Mouse (Mus musculus) lung, embryonic 15.5 days (tissue): Measurements from ENCODE around the gene Lsg1. TPM values are rescaled to one million over a fixed set of nuclear protein-coding genes. Genes with fewer than 3 reads are reported as not detected.

Experiments used
- ATAC-seq: fragments of 200-750 bp; cut with Nextera tagmentation; 2 replicates; pipeline ENCODE4 v1.8.0; 2017; ENCODE audit warnings: moderate number of reproducible peaks, borderline replicate concordance; ENCODE audit not compliant: low FRiP score, low TSS enrichment; ENCODE audit errors: extremely low read depth
- H3K27ac ChIP-seq: fragments of 300-500 bp; sonication (generic); 2 replicates; pipeline ENCODE4 v1.5.1; 2015; ENCODE audit warnings: moderate library complexity, mild to moderate bottlenecking, inconsistent platforms
- H3K27me3 ChIP-seq: fragments of 300-500 bp; sonication (generic); 2 replicates; pipeline ENCODE4 v1.6.1; 2015; ENCODE audit warnings: inconsistent platforms
- H3K36me3 ChIP-seq: fragments of 300-500 bp; sonication (generic); 2 replicates; pipeline ENCODE4 v1.6.1; 2015; ENCODE audit warnings: inconsistent platforms
- H3K4me1 ChIP-seq: fragments of 300-500 bp; sonication (generic); 2 replicates; pipeline ENCODE4 v1.6.1; 2015; ENCODE audit warnings: inconsistent platforms
- H3K4me2 ChIP-seq: fragments of 300-500 bp; sonication (generic); 2 replicates; pipeline ENCODE4 v1.6.1; 2015; ENCODE audit warnings: inconsistent platforms, mild to moderate bottlenecking, moderate library complexity
- H3K4me3 ChIP-seq: fragments of 300-500 bp; sonication (generic); 2 replicates; pipeline ENCODE4 v1.5.1; 2015; ENCODE audit warnings: mild to moderate bottlenecking, inconsistent platforms
- H3K9ac ChIP-seq: fragments of 300-500 bp; sonication (generic); 2 replicates; pipeline ENCODE4 v1.6.1; 2015; ENCODE audit warnings: inconsistent platforms
- H3K9me3 ChIP-seq: fragments of 300-500 bp; sonication (generic); 2 replicates; pipeline ENCODE4 v1.6.1; 2016; ENCODE audit warnings: inconsistent platforms
- WGBS: fragments of 180-500 bp; shearing (Covaris S2); methylation state at CpG from one replicate; pipeline ENCODE4 v1.1.7; 2015; 5-methylcytosine and 5-hydroxymethylcytosine counted together
- polyA plus RNA-seq: library from polyadenylated mRNA; unstranded; fragments of >200 nt; fragmentation: Nextera tagmentation; extraction: Ambion mirVana; gene quantifications from 2 replicates; pipeline ENCODE4 v1.2.1, GENCODE M21; 2015

Gene Lsg1
- polyA plus RNA-seq, 1 experiment from 2014 or later: 69.2 TPM

GRCm38 (mm10) chr16:30511563-30512340, 75.6 kb downstream of the Lsg1 start:
- WGBS: 77% methylated on average over 13 of the region's 13 CpGs
- H3K4me2 ChIP-seq: peak overlapping the region; percentile 68
- no peaks in the 10 kb centered on the region for H3K36me3 ChIP-seq
- H3K9ac ChIP-seq: peak overlapping the region; percentile 68; the same call in 1 of the 2 replicates
- H3K27ac ChIP-seq: no peak overlapping the region
- H3K4me3 ChIP-seq: peak overlapping the region; percentile 64
- no peaks in the 10 kb centered on the region for H3K27me3 ChIP-seq
- H3K4me1 ChIP-seq: peaks cover 35% of the 10 kb centered on the region
- no peaks in the 10 kb centered on the region for H3K9me3 ChIP-seq
- ATAC-seq: no peak

DNA sequence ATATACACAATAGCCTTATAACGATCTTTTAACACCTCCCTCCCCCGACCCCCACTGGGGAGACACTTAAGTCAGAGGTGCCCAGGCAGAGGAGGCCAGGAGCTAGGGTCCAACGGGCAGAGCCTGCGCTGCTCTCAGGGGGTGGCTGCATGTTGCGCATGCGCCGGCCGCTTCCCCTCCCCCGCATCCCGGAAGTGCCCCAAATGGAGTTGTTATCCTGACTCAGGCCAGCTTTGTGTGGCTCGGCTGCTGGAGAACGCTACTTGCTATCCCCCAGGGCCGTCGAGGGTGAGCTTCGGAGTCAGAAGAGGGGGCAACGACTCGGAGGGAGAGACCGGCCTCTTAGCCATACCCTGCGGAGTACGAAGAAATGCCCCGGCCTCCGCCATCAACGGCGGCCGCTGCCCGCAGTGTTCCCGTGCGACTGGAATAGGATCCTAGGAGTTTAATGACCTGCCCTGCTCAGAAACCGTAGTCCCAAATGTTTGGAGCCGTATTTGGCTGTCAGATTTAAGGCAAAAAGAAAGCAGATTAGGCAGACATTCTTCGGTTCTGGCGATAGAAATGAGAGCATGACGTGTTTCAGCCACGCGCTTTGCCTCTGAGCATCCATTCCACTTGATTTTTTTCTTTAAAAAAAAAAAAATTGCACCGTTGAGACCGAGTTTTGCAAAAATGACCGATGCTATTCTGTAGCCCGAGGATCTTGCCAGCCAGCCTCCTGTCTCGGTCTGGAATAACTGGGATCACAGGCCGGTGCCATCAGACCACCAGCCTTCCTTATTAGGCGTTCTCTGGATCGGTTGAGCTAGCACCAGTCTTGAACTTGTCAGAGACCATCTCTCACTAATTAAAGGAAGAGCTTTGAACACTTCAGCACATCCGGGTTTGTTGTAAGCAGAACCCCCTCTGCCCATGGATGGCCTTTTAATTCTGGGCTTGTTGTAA, 76.6 kb downstream of the Lsg1 start:
- peak overlapping the region; percentile 68 for H3K9ac ChIP-seq
- no peaks in the 10 kb centered on the region for H3K27me3 ChIP-seq
- peak overlapping the region; percentile 68 for H3K4me2 ChIP-seq
- WGBS: 4% methylated on average over 44 of the region's 44 CpGs
- peak overlapping the region; percentile 84 for H3K27ac ChIP-seq
- no peaks in the 10 kb centered on the region for H3K36me3 ChIP-seq
- peak overlapping the region; percentile 64 for H3K4me3 ChIP-seq
- no peaks in the 10 kb centered on the region for H3K9me3 ChIP-seq
- peaks cover 35% of the 10 kb centered on the region for H3K4me1 ChIP-seq
- peak; percentile 87 for ATAC-seq

Other genes starting within 250 kb of the Lsg1 start
- 12.4 and 13.5 TPM in 2 replicates for gene Atp13a3, start 181.6 kb downstream of the Lsg1 start, polyA plus RNA-seq
- 24.6 and 26.4 TPM in 2 replicates for gene Tmem44, start 36.8 kb downstream of the Lsg1 start, polyA plus RNA-seq
- gene Fam43a, start 12.1 kb upstream of the Lsg1 start, polyA plus RNA-seq: 23.6 and 25.8 TPM in 2 replicates